Mouse (Mus musculus) neural tube, embryonic 12.5 days (tissue): Measurements from ENCODE around the gene Fam168b. TPM values are rescaled to one million over a fixed set of nuclear protein-coding genes. Genes with fewer than 3 reads are reported as not detected.

Source experiments
- ATAC-seq: fragments of 200-750 bp; cut with Nextera tagmentation; 2 replicates; pipeline ENCODE4 v1.8.0; 2017; ENCODE audit warnings: low read depth, mild to moderate bottlenecking, moderate TSS enrichment, moderate library complexity; ENCODE audit not compliant: low FRiP score
- H3K27ac ChIP-seq: fragments of 300-500 bp; sonication (generic); 2 replicates; pipeline ENCODE4 v1.5.1; 2016
- H3K27me3 ChIP-seq: fragments of 300-500 bp; sonication (generic); replicated peaks from 2 replicates; pipeline ENCODE4 v1.6.1; 2016; ENCODE audit warnings: mild to moderate bottlenecking
- H3K36me3 ChIP-seq: fragments of 300-500 bp; sonication (generic); 2 replicates; pipeline ENCODE4 v1.6.1; 2016; ENCODE audit warnings: mild to moderate bottlenecking
- H3K4me1 ChIP-seq: fragments of 300-500 bp; sonication (generic); 2 replicates; pipeline ENCODE4 v1.6.1; 2016
- H3K4me2 ChIP-seq: fragments of 300-500 bp; sonication (generic); replicated peaks from 2 replicates; pipeline ENCODE4 v1.6.1; 2016; ENCODE audit warnings: mild to moderate bottlenecking
- H3K4me3 ChIP-seq: fragments of 300-500 bp; sonication (generic); 2 replicates; pipeline ENCODE4 v1.5.1; 2016
- H3K9ac ChIP-seq: fragments of 300-500 bp; sonication (generic); 2 replicates; pipeline ENCODE4 v1.6.1; 2016; ENCODE audit warnings: mild to moderate bottlenecking
- H3K9me3 ChIP-seq: fragments of 300-500 bp; sonication (generic); 2 replicates; pipeline ENCODE4 v1.6.1; 2016; ENCODE audit warnings: mild to moderate bottlenecking
- WGBS: fragments of 180-500 bp; shearing (Covaris S2); methylation state at CpG from one replicate; pipeline ENCODE4 v1.1.7; 2016; 5-methylcytosine and 5-hydroxymethylcytosine counted together
- polyA plus RNA-seq: library from polyadenylated mRNA; unstranded; fragments of >200 nt; fragmentation: Nextera tagmentation; extraction: Ambion mirVana; gene quantifications from 2 replicates; pipeline ENCODE4 v1.2.1, GENCODE M21; 2016

Gene Fam168b
- polyA plus RNA-seq, 1 experiment from 2014 or later = 174 TPM

DNA sequence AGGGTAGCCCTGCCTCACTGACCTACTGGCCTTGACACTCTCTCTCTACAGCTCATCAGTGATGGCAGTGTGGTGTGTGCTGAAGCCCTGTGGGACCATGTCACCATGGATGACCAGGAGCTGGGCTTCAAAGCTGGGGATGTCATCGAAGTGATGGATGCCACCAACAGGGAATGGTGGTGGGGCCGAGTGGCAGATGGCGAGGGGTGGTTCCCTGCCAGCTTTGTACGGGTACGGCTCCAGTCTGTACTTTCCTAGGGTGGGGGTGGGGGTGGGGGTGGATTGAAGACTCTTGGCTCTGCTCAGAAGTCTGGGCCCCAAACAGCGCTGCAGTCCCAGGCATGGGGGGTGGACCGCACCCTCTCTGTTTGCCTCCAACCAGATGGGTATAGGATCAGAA is 38.0 kb downstream of the Fam168b start:
- peaks cover 47% of the 10 kb centered on the region for H3K4me1 ChIP-seq
- no peaks in the 10 kb centered on the region for H3K27me3 ChIP-seq
- H3K4me2 ChIP-seq = no peak overlapping the region
- H3K27ac ChIP-seq = no peak overlapping the region
- H3K36me3 ChIP-seq = peaks cover 18% of the 10 kb centered on the region
- no peaks in the 10 kb centered on the region for H3K9me3 ChIP-seq
- no peak overlapping the region for H3K9ac ChIP-seq
- 75% methylated on average over 7 of the region's 7 CpGs for WGBS
- H3K4me3 ChIP-seq = no peak overlapping the region
- ATAC-seq = no peak

- no peaks in the 10 kb centered on the region for H3K27me3 ChIP-seq
- H3K27ac ChIP-seq = 0 out of 2 replicates have a peak overlapping the region, but pooled peaks have one; percentile 47
- peak overlapping the region; percentile 90 for H3K4me2 ChIP-seq
- H3K36me3 ChIP-seq = peaks cover 6% of the 10 kb centered on the region; the same call in 1 of the 2 replicates
- H3K4me1 ChIP-seq = peaks cover 47% of the 10 kb centered on the region
- WGBS = 30% methylated on average over 7 of the region's 7 CpGs
- peak overlapping the region; percentile 78 for H3K9ac ChIP-seq
- ATAC-seq = peak; percentile 12
- H3K9me3 ChIP-seq = no peaks in the 10 kb centered on the region
- H3K4me3 ChIP-seq = peak overlapping the region; percentile 67
These were observed 40.6 kb downstream of the Fam168b start for GRCm38 (mm10) chr1:34802290-34802642.

GRCm38 (mm10) chr1:34801616-34802289 is 41.1 kb downstream of the Fam168b start:
- H3K9me3 ChIP-seq = no peaks in the 10 kb centered on the region
- ATAC-seq = peak; percentile 85
- H3K9ac ChIP-seq = peak overlapping the region; percentile 78
- H3K36me3 ChIP-seq = peaks cover 6% of the 10 kb centered on the region; the same call in 1 of the 2 replicates
- H3K4me1 ChIP-seq = peaks cover 47% of the 10 kb centered on the region
- H3K4me2 ChIP-seq = peak overlapping the region; percentile 90
- peak overlapping the region; percentile 47; the same call in 1 of the 2 replicates for H3K27ac ChIP-seq
- H3K27me3 ChIP-seq = no peaks in the 10 kb centered on the region
- peak overlapping the region; percentile 67 for H3K4me3 ChIP-seq
- under 1% methylated on average over 47 of the region's 47 CpGs for WGBS

GRCm38 (mm10) chr1:34799140-34799539 is 43.7 kb downstream of the Fam168b start:
- Histone ChIP-seq H3K9me3 (no peaks in the 10 kb centered on the region), H3K4me3 (no peak overlapping the region), H3K27me3 (no peaks in the 10 kb centered on the region), H3K36me3 (no peaks in the 10 kb centered on the region), H3K4me2 (no peak overlapping the region), H3K9ac (no peak overlapping the region), H3K27ac (no peak overlapping the region), H3K4me1 (peaks cover 25% of the 10 kb centered on the region)
- no peak for ATAC-seq
- WGBS = 75% methylated on average over 2 of the region's 2 CpGs

DNA sequence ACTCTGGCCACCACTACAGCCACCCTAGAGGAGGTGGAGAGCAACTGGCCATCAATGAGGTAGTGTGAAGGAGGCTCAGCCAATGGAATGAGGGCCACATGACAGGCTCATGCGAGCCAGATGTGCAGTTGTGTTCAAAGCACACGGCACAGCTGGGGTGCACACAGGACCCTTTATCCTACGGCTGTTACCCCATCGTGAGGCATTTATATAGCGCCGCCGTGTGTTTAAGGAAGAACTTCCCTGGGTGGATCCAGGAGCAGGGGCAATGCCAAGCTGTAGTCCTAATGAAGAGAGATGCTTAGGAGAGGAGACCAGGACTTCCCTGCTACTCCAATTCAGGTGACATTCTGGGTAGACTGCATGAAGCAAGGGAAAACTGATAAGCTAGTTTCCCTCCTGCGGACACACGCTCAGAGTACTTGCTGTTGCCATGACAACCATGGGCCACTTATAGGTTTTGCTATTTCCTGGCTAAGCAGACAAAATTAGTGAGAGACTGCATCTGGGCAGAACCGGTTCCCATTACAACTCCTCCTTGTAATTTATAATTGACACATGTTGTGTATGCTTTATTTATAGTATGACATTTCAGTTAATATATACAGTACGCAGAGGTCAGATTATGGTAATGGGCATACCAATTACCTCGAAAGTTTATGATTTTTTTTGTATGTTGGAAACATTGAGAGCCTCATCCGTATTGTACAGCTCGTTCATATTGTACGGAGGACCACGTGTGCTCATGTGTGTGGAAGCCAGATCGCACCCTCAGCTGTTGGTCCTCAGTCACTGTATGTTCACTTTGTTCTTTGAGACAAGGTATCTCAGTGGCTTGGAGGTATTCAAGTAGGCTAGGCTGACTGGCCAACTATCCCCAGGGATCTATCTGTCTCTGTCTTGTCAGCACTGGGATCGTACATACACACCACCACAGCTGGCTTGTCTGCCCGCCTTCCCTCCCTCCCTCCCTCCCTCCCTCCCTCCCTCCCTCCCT is 49.3 kb downstream of the Fam168b start:
- peak; percentile 45 for ATAC-seq
- Histone ChIP-seq H3K4me3 (no peak overlapping the region), H3K27me3 (no peaks in the 10 kb centered on the region), H3K4me2 (no peak overlapping the region), H3K27ac (no peak overlapping the region), H3K36me3 (no peaks in the 10 kb centered on the region; the same call in 1 of the 2 replicates), H3K9ac (no peak overlapping the region), H3K4me1 (no peaks in the 10 kb centered on the region), H3K9me3 (no peaks in the 10 kb centered on the region)
- 73% methylated on average over 19 of the region's 19 CpGs for WGBS

- Histone ChIP-seq H3K36me3 (no peaks in the 10 kb centered on the region; the same call in 1 of the 2 replicates), H3K9ac (no peak overlapping the region), H3K27ac (no peak overlapping the region), H3K4me2 (no peak overlapping the region), H3K4me1 (no peaks in the 10 kb centered on the region), H3K9me3 (no peaks in the 10 kb centered on the region), H3K27me3 (no peaks in the 10 kb centered on the region), H3K4me3 (no peak overlapping the region)
- 74% methylated on average over 6 of the region's 6 CpGs for WGBS
- ATAC-seq = no peak
These were observed 59.2 kb downstream of the Fam168b start for GRCm38 (mm10) chr1:34783538-34784161.

GRCm38 (mm10) chr1:34775870-34776269 is 67.0 kb downstream of the Fam168b start:
- H3K4me2 ChIP-seq = no peak overlapping the region
- H3K4me3 ChIP-seq = no peak overlapping the region
- ATAC-seq = no peak
- no peaks in the 10 kb centered on the region for H3K4me1 ChIP-seq
- no peaks in the 10 kb centered on the region for H3K27me3 ChIP-seq
- WGBS = 91% methylated on average over 3 of the region's 3 CpGs
- H3K27ac ChIP-seq = no peak overlapping the region
- no peaks in the 10 kb centered on the region for H3K36me3 ChIP-seq
- H3K9ac ChIP-seq = no peak overlapping the region
- H3K9me3 ChIP-seq = 0 out of 2 replicates have a peak, but pooled peaks cover 4% of the 10 kb centered on the region

DNA sequence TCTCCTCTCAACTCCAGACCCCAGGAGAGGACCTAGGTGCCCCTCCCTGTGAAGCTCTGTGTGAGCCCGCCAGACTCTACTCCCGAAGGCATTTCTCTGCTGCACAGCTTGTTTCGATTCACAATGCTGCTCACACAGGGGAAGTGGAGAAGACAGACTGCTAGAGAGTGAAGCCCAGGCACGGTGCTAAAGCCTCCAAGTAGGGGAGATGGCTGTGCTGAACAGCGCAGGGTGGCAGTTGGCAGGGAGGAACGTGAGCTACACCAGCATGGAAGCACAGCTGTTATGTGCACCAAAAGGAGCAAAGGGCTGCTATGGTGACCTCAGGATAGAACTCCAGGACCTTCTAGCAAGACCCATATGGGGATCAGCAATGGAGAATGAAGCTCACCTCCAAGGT is 74.0 kb downstream of the Fam168b start:
- Histone ChIP-seq H3K36me3 (no peaks in the 10 kb centered on the region), H3K27ac (no peak overlapping the region), H3K9ac (no peak overlapping the region), H3K27me3 (no peaks in the 10 kb centered on the region), H3K4me1 (peaks cover 3% of the 10 kb centered on the region; the same call in 1 of the 2 replicates), H3K9me3 (no peaks in the 10 kb centered on the region), H3K4me2 (no peak overlapping the region), H3K4me3 (no peak overlapping the region)
- no peak for ATAC-seq
- 74% methylated on average over 6 of the region's 6 CpGs for WGBS

DNA sequence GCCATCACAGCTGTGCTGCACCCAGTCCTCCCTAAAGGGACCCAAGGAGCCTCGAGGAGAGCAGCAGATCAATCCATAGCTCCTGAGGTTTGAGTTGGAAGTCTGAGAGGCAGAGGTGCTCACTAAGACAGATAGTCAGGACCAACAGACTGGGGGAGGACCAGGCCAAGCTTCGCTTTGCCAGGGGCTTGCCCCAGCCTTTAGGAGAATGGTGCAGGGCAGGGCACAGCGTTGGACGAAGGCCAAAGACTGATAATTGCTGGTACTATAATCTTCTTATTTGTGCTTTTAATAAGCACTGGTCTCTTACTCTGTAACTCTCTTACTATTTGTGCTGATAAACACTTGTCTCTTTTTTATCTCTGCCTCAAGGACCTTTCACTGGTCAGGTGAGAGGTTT is 75.0 kb downstream of the Fam168b start:
- H3K4me1 ChIP-seq = peaks cover 3% of the 10 kb centered on the region; the same call in 1 of the 2 replicates
- no peaks in the 10 kb centered on the region for H3K27me3 ChIP-seq
- H3K36me3 ChIP-seq = no peaks in the 10 kb centered on the region
- ATAC-seq = no peak
- H3K27ac ChIP-seq = no peak overlapping the region
- 83% methylated on average over 4 of the region's 4 CpGs for WGBS
- H3K4me2 ChIP-seq = no peak overlapping the region
- H3K4me3 ChIP-seq = no peak overlapping the region
- H3K9ac ChIP-seq = no peak overlapping the region
- H3K9me3 ChIP-seq = no peaks in the 10 kb centered on the region

DNA sequence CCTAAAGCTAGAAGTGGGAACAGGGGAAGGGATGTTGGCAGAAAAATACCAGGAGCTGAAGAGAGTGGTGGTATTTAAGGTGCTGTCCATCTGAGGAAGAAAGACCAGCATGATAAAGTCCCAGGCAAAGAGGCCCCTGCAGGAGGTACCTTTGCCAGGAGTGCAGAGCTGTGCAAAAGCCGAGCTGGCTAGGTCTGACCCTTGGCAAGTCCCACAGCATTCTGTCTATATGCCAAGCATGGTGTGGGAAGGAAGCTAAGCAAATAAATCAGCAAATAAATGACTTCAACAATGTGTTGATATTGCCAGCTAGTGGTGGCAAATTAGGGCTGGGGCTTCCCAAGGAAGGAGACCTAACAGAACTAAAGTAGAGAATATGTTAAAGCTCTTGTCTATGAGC is 76.0 kb downstream of the Fam168b start:
- Histone ChIP-seq H3K4me2 (no peak overlapping the region), H3K9me3 (no peaks in the 10 kb centered on the region), H3K4me1 (peaks cover 3% of the 10 kb centered on the region; the same call in 1 of the 2 replicates), H3K27ac (no peak overlapping the region), H3K4me3 (no peak overlapping the region), H3K9ac (no peak overlapping the region), H3K36me3 (no peaks in the 10 kb centered on the region), H3K27me3 (no peaks in the 10 kb centered on the region)
- ATAC-seq = no peak
- WGBS = 61% methylated on average over 1 of the region's 1 CpGs
